Mouse (Mus musculus) E14TG2a.4 (cell line): ENCODE measurements around the gene Dnah7c.
"Not testable (repeated sequence)": the region's sequence is repeated elsewhere in the genome, so short reads cannot be mapped to it uniquely, and the experiment has no call there.

ENCODE experiments used
- CTCF ChIP-seq: conservative IDR thresholded peaks from 2 replicates; pipeline ENCODE4 v1.5.1; 2014; ENCODE audit warnings: low read length
- NANOG ChIP-seq: IDR thresholded peaks from 2 replicates; pipeline ENCODE4 v1.6.1; 2014; ENCODE audit warnings: borderline replicate concordance, low read length, mixed read lengths

GRCm38 (mm10) chr1:46593826-46594225 lies 168.4 kb downstream of the Dnah7c start:
- TF ChIP-seq CTCF, NANOG: not testable (repeated sequence)
